Mouse (Mus musculus) cerebellum, adult 2 months (tissue): ENCODE results near the gene 2210017I01Rik.

Experiments
- CTCF ChIP-seq: fragments of 200-500 bp; IDR thresholded peaks from 2 replicates; pipeline ENCODE4 v1.5.1; 2011; ENCODE audit warnings: low read depth, mild to moderate bottlenecking, control low read depth, low read length, moderate library complexity, borderline replicate concordance; ENCODE audit not compliant: insufficient read depth
- POLR2A ChIP-seq: fragments of 200-500 bp; IDR thresholded peaks from 2 replicates; pipeline ENCODE4 v1.6.1; 2011; ENCODE audit warnings: low read length, control low read depth, borderline replicate concordance; ENCODE audit not compliant: insufficient read depth

DNA sequence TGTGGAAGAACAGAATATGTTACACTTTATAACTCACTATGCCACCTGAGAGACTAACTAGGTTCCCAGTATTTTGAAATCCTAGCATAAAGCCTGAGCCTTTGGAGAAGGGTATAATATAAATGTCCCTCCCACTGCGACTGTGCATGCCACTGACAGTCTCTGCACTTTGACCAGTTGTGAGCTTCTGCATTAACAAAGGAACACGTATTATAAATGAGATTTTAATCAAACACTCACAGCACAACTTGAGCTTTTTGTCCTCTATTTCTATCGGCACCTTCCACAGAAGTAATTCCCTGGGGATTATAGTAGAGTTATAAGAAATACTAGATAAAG lies 31.3 kb upstream of the 2210017I01Rik start:
- TF ChIP-seq CTCF (no peak), POLR2A (no peak)
